Mouse (Mus musculus): Measurements from ENCODE around the gene Glt1d1.

GRCm38 (mm10) chr5:127698525-127698924 is 66.5 kb downstream of the Glt1d1 start:
- peak; percentile 30; the same call in 1 of the 2 replicates for TF ChIP-seq CTCF (IDR thresholded peaks at IDR 0.05; ENCODE audit: borderline replicate concordance, insufficient read depth, low read depth, low read length)
- no peak for TF ChIP-seq POLR2A (IDR thresholded peaks at IDR 0.05; ENCODE audit: borderline replicate concordance, insufficient read depth, low read length)
